Mouse (Mus musculus): ENCODE measurements around the gene Cdkl4.
"Not testable (repeated sequence)": the region's sequence is repeated elsewhere in the genome, so short reads cannot be mapped to it uniquely, and the experiment has no call there.

Cdkl4 gene

DNA sequence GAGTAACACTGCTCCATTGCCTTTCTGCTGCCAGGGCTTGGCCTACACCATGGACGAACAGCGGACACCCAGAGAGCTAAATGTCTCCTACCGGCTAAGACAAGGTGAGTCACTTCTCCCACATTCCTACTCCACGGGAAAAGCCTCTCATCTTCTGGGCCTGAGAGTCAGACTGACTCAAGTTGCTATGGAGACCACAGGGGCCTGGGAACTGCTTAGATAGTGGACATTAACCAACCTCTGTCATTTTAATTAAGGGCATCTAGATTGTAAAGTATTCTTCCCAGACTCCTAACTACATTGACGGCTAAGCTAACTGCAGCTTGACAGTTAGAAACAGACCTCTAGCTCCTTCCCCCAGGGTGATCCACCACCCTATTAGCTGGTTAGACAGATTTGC, 14.8 kb downstream of the Cdkl4 start:
- no peak for DNase-seq

- DNase-seq: peak; percentile 77
Measured at GRCm38 (mm10) chr17:80560669-80561401, 16.8 kb downstream of the Cdkl4 start.

DNA sequence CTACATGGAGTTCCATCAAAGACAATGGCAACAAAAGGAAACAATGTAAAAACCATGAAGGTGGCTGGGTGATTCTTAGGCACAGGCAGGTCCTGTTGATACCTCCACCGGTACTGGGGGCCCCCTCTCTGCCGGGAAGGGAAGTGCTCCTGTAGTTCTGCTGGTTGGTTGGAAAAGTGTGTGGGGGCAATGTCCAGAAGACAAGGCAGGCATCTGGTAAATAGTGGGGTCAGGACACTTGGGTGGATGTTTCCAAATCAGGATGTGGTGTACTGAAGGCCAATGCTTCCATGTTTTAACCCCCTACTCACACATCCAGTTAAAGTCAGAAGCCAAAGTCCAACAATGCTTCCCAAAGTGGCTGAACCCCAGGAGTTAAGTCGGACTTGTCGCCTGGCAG, 17.9 kb downstream of the Cdkl4 start:
- no peak for DNase-seq

- DNase-seq: peak; percentile 50
Measured at GRCm38 (mm10) chr17:80559050-80559449, 18.6 kb downstream of the Cdkl4 start.

- DNase-seq: no peak
Measured at GRCm38 (mm10) chr17:80558583-80558982, 19.0 kb downstream of the Cdkl4 start.

- no peak for DNase-seq
Measured at GRCm38 (mm10) chr17:80557461-80557860, 20.2 kb downstream of the Cdkl4 start.

GRCm38 (mm10) chr17:80553318-80554270, 24.0 kb downstream of the Cdkl4 start:
- peak; percentile 80 for DNase-seq

- no peak for DNase-seq
Measured at GRCm38 (mm10) chr17:80552653-80553052, 25.0 kb downstream of the Cdkl4 start.

GRCm38 (mm10) chr17:80550981-80551380, 26.6 kb downstream of the Cdkl4 start:
- no peak for DNase-seq

DNA sequence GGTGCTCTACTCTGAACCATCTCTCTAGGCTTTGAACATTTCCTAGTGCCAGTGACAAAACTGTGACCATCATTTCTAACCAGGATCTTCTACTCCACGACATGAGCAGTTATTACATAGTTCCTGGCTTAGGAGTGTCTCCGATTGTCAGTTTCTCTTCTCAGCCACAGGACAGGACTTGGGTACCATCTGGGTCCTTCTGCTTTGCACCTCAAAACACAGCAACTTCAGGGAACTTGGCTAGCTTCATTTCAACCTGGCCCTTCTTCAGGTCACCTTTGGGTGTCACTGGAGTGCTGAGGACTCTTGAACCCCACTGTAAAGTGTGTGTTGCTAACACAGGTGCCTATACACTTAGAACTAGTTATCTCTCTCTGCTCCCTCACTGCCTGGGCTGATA, 30.8 kb downstream of the Cdkl4 start:
- no peak for DNase-seq

GRCm38 (mm10) chr17:80546227-80546626, 31.4 kb downstream of the Cdkl4 start:
- DNase-seq: no peak

DNA sequence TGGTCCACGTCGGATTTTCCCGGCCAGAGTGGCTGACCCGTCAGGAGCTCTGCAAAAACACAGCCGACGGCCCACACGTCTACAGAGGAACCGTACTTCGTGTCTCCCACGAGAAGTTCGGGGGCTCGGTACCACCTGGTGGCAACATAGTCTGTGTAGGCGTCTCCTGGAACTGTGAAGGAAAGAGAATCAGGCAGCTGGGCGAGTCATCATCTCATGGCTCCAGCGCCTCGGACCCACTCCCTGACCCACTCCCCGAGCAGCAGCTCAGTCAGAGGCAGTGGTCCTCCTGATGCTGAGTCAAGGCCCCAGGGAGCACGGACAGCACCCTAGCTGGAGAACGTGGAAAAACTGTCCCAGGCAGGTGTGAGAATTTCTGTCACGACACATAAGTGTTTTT, 34.0 kb downstream of the Cdkl4 start:
- no peak for DNase-seq

DNA sequence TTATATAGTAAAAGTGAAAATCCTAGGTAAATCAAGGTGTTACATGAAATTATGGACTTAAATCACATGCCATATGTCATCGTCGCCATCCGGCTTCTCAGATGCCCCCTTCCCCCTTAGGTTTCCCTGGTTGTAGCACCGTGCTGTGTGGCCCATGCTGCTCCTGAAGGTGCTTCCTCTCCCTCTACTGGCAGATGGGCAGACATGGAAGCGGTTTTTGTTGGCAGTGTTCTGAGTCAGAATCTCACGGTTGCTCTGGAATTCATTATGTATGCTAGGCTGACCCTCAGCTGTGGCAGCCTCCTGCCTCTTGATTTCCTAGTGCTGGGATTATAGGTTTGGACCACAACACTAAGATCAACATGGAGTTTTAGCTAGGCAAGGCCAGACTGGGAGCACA, 40.5 kb downstream of the Cdkl4 start:
- DNase-seq: no peak

DNA sequence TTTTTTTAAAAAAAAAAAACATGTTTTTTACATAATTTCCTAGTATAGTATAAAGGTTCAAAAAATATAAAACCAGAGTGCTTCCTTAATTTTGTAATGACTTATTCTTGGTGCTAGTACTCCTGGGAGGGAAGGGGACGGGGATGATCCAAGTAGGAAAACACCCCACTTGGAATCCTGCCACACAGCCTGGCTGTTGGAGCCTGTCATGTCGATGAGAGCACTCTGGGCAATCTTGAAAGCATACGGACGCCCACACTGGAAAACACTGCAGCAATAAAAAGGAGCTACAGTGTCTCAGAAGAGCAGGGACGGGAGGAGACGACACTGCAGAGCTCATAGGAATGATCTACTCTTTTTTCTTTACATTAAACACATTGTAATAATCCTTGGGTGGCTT, 42.0 kb downstream of the Cdkl4 start:
- no peak for DNase-seq

DNA sequence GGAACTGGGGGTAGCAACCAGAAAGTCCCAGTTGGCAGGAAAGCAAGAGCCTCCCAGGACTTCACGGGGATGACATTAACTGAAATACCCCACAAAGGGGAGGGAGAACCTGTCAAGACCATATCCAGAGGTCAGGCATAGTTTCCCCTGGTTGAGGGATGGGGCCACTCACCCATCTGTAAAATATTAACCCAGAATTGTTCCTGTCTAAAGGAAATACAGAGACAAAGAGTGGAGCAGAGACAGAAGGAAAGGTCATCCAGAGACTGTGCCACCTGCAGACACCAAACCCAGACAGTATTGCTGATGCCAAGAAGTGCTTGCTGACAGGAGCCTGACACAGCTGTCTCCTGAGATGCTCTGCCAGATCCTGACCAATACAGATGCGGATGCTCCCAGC, 46.3 kb downstream of the Cdkl4 start:
- not testable (repeated sequence) for DNase-seq

GRCm38 (mm10) chr17:80523231-80523630, 54.4 kb downstream of the Cdkl4 start:
- no peak for DNase-seq

DNA sequence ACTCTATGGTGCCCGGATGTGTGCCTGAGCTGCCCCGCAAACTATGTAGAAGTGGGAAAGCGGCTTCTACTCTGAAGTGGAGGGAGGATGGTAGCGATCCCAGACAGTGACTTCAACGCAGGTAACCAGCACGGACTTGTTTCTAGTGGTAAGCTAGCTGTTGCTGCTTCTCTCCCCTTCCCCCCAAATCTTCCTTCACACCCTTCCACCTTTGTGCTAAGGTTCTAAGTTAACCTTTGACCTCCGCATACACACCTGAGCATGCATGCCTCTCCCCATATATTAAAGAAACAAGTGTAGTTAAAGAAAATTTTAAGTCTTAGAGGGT, 55.4 kb downstream of the Cdkl4 start:
- no peak for DNase-seq

- no peak for DNase-seq
Measured at GRCm38 (mm10) chr17:80521521-80522228, 55.9 kb downstream of the Cdkl4 start.

DNA sequence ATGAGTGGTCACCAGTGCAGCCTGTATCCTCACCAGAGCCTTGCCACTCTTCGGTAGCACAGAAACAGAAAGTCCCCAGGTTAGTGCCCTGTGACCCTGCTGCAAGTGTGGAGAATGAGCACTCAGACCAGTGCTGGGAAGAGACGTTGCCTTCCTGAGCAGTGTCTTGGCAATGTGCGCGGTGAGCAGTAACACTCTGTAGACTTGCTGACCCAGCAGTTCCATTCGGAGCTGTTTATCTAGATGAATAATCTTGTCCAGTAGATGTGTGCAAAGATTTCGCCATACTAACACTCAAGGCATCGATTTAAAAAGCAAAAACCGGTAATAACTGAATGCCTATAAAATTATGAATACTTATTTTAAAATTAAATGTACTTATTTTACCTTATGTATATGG, 57.1 kb downstream of the Cdkl4 start:
- no peak for DNase-seq

DNA sequence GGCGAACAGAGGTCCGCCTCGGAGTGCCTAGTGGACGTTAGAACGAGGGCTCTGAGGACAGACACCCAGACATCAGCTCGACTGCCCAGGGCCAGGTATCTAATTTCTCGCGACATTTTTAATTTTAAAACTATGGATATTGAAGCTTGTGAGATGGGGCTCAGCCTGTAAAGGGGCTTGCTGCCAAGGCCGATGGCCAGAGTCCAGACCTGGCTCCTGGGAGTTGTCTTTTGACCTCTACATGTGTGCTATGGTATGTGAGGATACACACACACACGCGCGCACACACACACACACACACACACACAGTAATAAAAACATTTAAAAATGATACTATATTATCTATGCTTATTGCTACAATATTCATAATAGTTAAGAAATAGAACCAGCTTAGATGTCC, 58.8 kb downstream of the Cdkl4 start:
- no peak for DNase-seq

DNA sequence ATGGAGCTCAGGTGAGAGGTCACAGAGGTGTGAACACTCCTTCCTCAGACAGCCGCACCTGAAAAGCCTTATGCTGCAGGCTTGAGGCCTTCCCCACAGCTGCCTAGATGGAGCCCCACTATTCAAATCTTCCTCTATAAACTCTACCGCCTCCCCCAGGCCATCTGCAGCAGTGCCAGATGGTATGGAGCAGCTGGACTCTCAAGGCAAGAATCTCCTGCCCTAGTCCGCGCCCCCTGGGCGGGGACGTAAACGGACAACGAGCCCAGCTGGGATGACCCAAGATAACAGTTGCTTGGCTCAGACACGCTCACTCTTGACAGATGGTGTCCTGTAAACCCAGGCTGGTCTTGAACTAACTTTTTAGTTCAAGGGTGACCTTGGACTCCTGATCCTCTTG, 60.4 kb downstream of the Cdkl4 start:
- DNase-seq: no peak

DNA sequence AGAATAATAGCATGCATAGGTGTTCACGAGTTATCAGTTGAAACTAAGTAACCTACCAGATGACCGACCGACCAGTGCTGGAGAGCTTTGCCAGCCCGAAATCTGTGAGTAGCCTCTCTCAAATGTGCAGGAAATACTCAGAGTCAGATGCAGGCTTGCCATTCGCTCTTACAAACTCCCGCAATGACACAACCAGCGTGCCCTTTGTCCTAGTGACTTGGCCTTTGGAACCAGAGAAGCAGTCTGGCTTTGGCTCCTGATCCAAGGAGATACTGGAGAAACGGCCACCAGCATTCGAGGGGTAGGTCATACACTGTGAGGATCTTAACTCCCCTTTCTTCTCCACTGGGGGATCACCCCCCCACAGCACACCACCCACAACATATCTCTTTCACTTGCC, 61.7 kb downstream of the Cdkl4 start:
- DNase-seq: no peak

- no peak for DNase-seq
Measured at GRCm38 (mm10) chr17:80515513-80515912, 62.1 kb downstream of the Cdkl4 start.

GRCm38 (mm10) chr17:80513766-80514165, 63.8 kb downstream of the Cdkl4 start:
- no peak for DNase-seq
